Mouse (Mus musculus) erythroblast, embryonic 14.5 days (primary cell): Measurements from ENCODE around the gene Hrh2. TPM values are rescaled to one million over a fixed set of nuclear protein-coding genes. Genes with fewer than 3 reads are reported as not detected.

Experiments
- H3K27me3 ChIP-seq: 2 replicates; pipeline ENCODE4 v1.6.1; 2012; ENCODE audit warnings: inconsistent platforms; ENCODE audit not compliant: control insufficient read depth
- H3K36me3 ChIP-seq: 2 replicates; pipeline ENCODE4 v1.6.1; 2012; ENCODE audit warnings: mild to moderate bottlenecking, inconsistent platforms; ENCODE audit not compliant: control insufficient read depth
- H3K4me1 ChIP-seq: 2 replicates; pipeline ENCODE4 v1.6.1; 2012; ENCODE audit warnings: inconsistent platforms; ENCODE audit not compliant: control insufficient read depth
- H3K4me3 ChIP-seq: replicated peaks from 2 replicates; pipeline ENCODE3; 2012; ENCODE audit warnings: moderate library complexity, mild to moderate bottlenecking, inconsistent platforms
- H3K9me3 ChIP-seq: 2 replicates; pipeline ENCODE4 v1.6.1; 2012; ENCODE audit warnings: low read length, inconsistent platforms, mixed read lengths; ENCODE audit not compliant: control insufficient read depth
- GATA1 ChIP-seq: IDR thresholded peaks from 2 replicates; pipeline ENCODE4 v1.6.1; 2012; ENCODE audit warnings: low read length, inconsistent platforms, mixed read lengths
- TAL1 ChIP-seq: IDR thresholded peaks from 3 replicates; pipeline ENCODE4 v1.6.1; 2012; ENCODE audit warnings: low read length, inconsistent platforms, mixed read lengths
- polyA plus RNA-seq: library from polyadenylated mRNA; stranded (reverse); fragments of >175 nt; gene quantifications from 2 replicates; pipeline ENCODE4 v1.2.3, GENCODE M21; 2012

Hrh2 gene
- polyA plus RNA-seq: not detected in 2 replicates

GRCm38 (mm10) chr13:54192021-54192481 is at the start of gene Hrh2:
Gene Hrh2 (plus strand): TSS chr13:54192129.
- no peak for TF ChIP-seq GATA1
- no peak for TF ChIP-seq TAL1
- no peak within 1 kb of the TSS for H3K4me3 ChIP-seq

GRCm38 (mm10) chr13:54143788-54144187 is 48.1 kb upstream of the Hrh2 start:
- no peak for TF ChIP-seq GATA1
- TF ChIP-seq TAL1: no peak
- Histone ChIP-seq H3K4me1 (no peaks in the 10 kb centered on the region), H3K27me3 (no peaks in the 10 kb centered on the region)

More at GRCm38 (mm10) chr13:54192021-54192481, at the start of gene Hrh2:
- no peaks in the 10 kb centered on the region for H3K4me1 ChIP-seq
- no peaks in the 10 kb centered on the region for H3K36me3 ChIP-seq
- H3K27me3 ChIP-seq: peaks cover 14% of the 10 kb centered on the region
- no peaks in the 10 kb centered on the region for H3K9me3 ChIP-seq

GRCm38 (mm10) chr13:54144624-54145023 is 47.3 kb upstream of the Hrh2 start:
- no peaks in the 10 kb centered on the region for H3K4me1 ChIP-seq
- no peaks in the 10 kb centered on the region for H3K36me3 ChIP-seq
- TF ChIP-seq TAL1 (no peak), GATA1 (no peak)
- no peaks in the 10 kb centered on the region for H3K27me3 ChIP-seq
- H3K9me3 ChIP-seq: no peaks in the 10 kb centered on the region
- H3K4me3 ChIP-seq: no peak overlapping the region

More at GRCm38 (mm10) chr13:54143788-54144187, 48.1 kb upstream of the Hrh2 start:
- Histone ChIP-seq H3K4me3 (no peak overlapping the region), H3K9me3 (no peaks in the 10 kb centered on the region), H3K36me3 (no peaks in the 10 kb centered on the region)

- Histone ChIP-seq H3K4me1 (no peaks in the 10 kb centered on the region), H3K9me3 (no peaks in the 10 kb centered on the region), H3K27me3 (no peaks in the 10 kb centered on the region), H3K36me3 (no peaks in the 10 kb centered on the region), H3K4me3 (no peak overlapping the region)
- TF ChIP-seq TAL1: no peak
- TF ChIP-seq GATA1: no peak
These were observed 44.6 kb upstream of the Hrh2 start for GRCm38 (mm10) chr13:54147328-54147727.

- Histone ChIP-seq H3K36me3 (no peaks in the 10 kb centered on the region), H3K27me3 (no peaks in the 10 kb centered on the region), H3K9me3 (no peaks in the 10 kb centered on the region), H3K4me1 (no peaks in the 10 kb centered on the region), H3K4me3 (no peak overlapping the region)
- TF ChIP-seq TAL1 (no peak), GATA1 (no peak)
These were observed 39.5 kb upstream of the Hrh2 start for GRCm38 (mm10) chr13:54152421-54152820.

- H3K4me1 ChIP-seq: no peaks in the 10 kb centered on the region
- no peaks in the 10 kb centered on the region for H3K36me3 ChIP-seq
- H3K4me3 ChIP-seq: no peak overlapping the region
- H3K27me3 ChIP-seq: no peaks in the 10 kb centered on the region
- no peaks in the 10 kb centered on the region for H3K9me3 ChIP-seq
- TF ChIP-seq TAL1 (no peak), GATA1 (no peak)
These were observed 39.0 kb upstream of the Hrh2 start for GRCm38 (mm10) chr13:54152911-54153310.

GRCm38 (mm10) chr13:54153672-54154218 is 38.2 kb upstream of the Hrh2 start:
- no peaks in the 10 kb centered on the region for H3K36me3 ChIP-seq
- H3K9me3 ChIP-seq: no peaks in the 10 kb centered on the region
- no peaks in the 10 kb centered on the region for H3K27me3 ChIP-seq
- TF ChIP-seq GATA1: no peak
- TF ChIP-seq TAL1: no peak
- H3K4me1 ChIP-seq: no peaks in the 10 kb centered on the region
- no peak overlapping the region for H3K4me3 ChIP-seq

- H3K4me1 ChIP-seq: no peaks in the 10 kb centered on the region
- H3K27me3 ChIP-seq: no peaks in the 10 kb centered on the region
- H3K36me3 ChIP-seq: no peaks in the 10 kb centered on the region
- no peak overlapping the region for H3K4me3 ChIP-seq
- H3K9me3 ChIP-seq: no peaks in the 10 kb centered on the region
- no peak for TF ChIP-seq GATA1
- no peak for TF ChIP-seq TAL1
These were observed 36.1 kb upstream of the Hrh2 start for GRCm38 (mm10) chr13:54155822-54156221.

- TF ChIP-seq TAL1 (no peak), GATA1 (no peak)
- H3K36me3 ChIP-seq: no peaks in the 10 kb centered on the region
These were observed 32.7 kb upstream of the Hrh2 start for GRCm38 (mm10) chr13:54159256-54159655.

GRCm38 (mm10) chr13:54159756-54160155 is 32.2 kb upstream of the Hrh2 start:
- TF ChIP-seq TAL1 (no peak), GATA1 (no peak)
- Histone ChIP-seq H3K4me1 (no peaks in the 10 kb centered on the region), H3K9me3 (no peaks in the 10 kb centered on the region), H3K36me3 (no peaks in the 10 kb centered on the region), H3K4me3 (no peak overlapping the region), H3K27me3 (no peaks in the 10 kb centered on the region)

More at GRCm38 (mm10) chr13:54159256-54159655, 32.7 kb upstream of the Hrh2 start:
- no peaks in the 10 kb centered on the region for H3K4me1 ChIP-seq
- no peaks in the 10 kb centered on the region for H3K27me3 ChIP-seq
- H3K9me3 ChIP-seq: no peaks in the 10 kb centered on the region
- no peak overlapping the region for H3K4me3 ChIP-seq
